In genomic region chr12:76867586-76868280, GRCm38 (mm10) we compare ENCODE assay signal across 9 mouse cellular contexts. TPM values are rescaled to one million over a fixed set of nuclear protein-coding genes. Genes with fewer than 3 reads are reported as not detected.
A peak's percentile ranks its signal among the peaks of the same experiment; 100 is the strongest.
DNase-seq lines count a peak whose midpoint lies in the region; ATAC-seq and TF ChIP-seq lines count a peak whose summit lies in the region.
"Had no signal": no experiment of that assay in that cellular context is flagged by ENCODE, and none has a peak within 500 bp of the region (broad histone marks: within the 10 kb centered on the region; RNA-seq: fewer than 3 reads in every experiment).

No protein-coding gene starts in this region.

- H3K36me3 ChIP-seq in ES-Bruce4 (ENCODE audit: control insufficient read depth, insufficient read depth, low read length, poor library complexity, severe bottlenecking) = no peaks in the 10 kb centered on the region
- no peaks in the 10 kb centered on the region for H3K36me3 ChIP-seq in lung, postnatal 0 days (ENCODE audit: insufficient read depth, low read length)

- no peak overlapping the region for H3K4me2 ChIP-seq in lung, postnatal 0 days (replicated peaks; ENCODE audit: low read depth, low read length)

- TF ChIP-seq EP300 in ES-Bruce4 (IDR thresholded peaks at IDR 0.05; ENCODE audit: insufficient read depth, low read depth, low read length) = no peak
- peak; percentile 41; the same call in 1 of the 2 replicates for TF ChIP-seq EP300 in lung, postnatal 0 days (IDR thresholded peaks at IDR 0.05)

- no peaks in the 10 kb centered on the region for H3K27me3 ChIP-seq in ES-Bruce4 (ENCODE audit: control insufficient read depth, insufficient read depth, low read length, poor library complexity, severe bottlenecking)
- H3K27me3 ChIP-seq in lung, postnatal 0 days (replicated peaks; ENCODE audit: insufficient read depth, low read length) = no peaks in the 10 kb centered on the region

- H3K4me1 ChIP-seq in ES-Bruce4 (ENCODE audit: control insufficient read depth, insufficient read depth, low read length) = no peaks in the 10 kb centered on the region
- H3K4me1 ChIP-seq in lung, postnatal 0 days (ENCODE audit: insufficient read depth, low read depth, low read length) = no peaks in the 10 kb centered on the region

- DNase-seq in adrenal gland, adult 2 months = peak; percentile 54
- no peak for DNase-seq in adrenal gland, adult 18-20 months (ENCODE audit: low spot score in 2 of 2)
- DNase-seq in cerebellum, postnatal 10 days = peak; percentile 29 to 45
- peak; percentile 91 for DNase-seq in lung, postnatal 0 days (ENCODE audit: low spot score)
- no peak for DNase-seq in spleen, postnatal 36 days (ENCODE audit: low spot score in 2 of 2)
- DNase-seq in neural tube, embryonic 10.5 days (ENCODE audit: extremely low spot score, low spot score) = no peak

- H3K9ac ChIP-seq in ES-Bruce4 (ENCODE audit: low read depth, poor library complexity, severe bottlenecking) = no peak overlapping the region
- H3K9ac ChIP-seq in lung, postnatal 0 days (replicated peaks; ENCODE audit: low read depth) = no peak overlapping the region

- no peak for TF ChIP-seq CTCF in ES-Bruce4 (IDR thresholded peaks at IDR 0.05; ENCODE audit: low read depth, low read length)
- TF ChIP-seq CTCF in lung, postnatal 0 days (IDR thresholded peaks at IDR 0.05) = 0 out of 2 replicates have a peak, but pooled peaks have one; percentile 4

- 48% methylated on average over 10 of the region's 10 CpGs for WGBS in lung, postnatal 0 days

- H3K27ac ChIP-seq in ES-Bruce4 (ENCODE audit: insufficient read depth, low read length) = peak overlapping the region; percentile 36; the same call in 1 of the 2 replicates
- peak overlapping the region; percentile 79 for H3K27ac ChIP-seq in lung, postnatal 0 days (ENCODE audit: low read length)

- peak; percentile 94 for ATAC-seq in lung, postnatal 0 days
- ATAC-seq in monocyte, adult 5-6 weeks (replicated peaks; ENCODE audit: insufficient number of reproducible peaks, low FRiP score, low TSS enrichment, poor library complexity, severe bottlenecking) = no peak; the same call in 1 of the 2 replicates

- H3K4me3 ChIP-seq in ES-Bruce4 (ENCODE audit: low read depth, low read length) = no peak overlapping the region
- no peak overlapping the region for H3K4me3 ChIP-seq in lung, postnatal 0 days (ENCODE audit: low read depth, low read length)
- H3K4me3 ChIP-seq: erythroblast, embryonic 14.5 days had no signal

- H3K9me3 ChIP-seq in ES-Bruce4 (replicated peaks; ENCODE audit: control insufficient read depth, insufficient read depth, low read length, poor library complexity, severe bottlenecking) = no peaks in the 10 kb centered on the region
- H3K9me3 ChIP-seq in lung, postnatal 0 days (ENCODE audit: low read length) = no peaks in the 10 kb centered on the region

- TF ChIP-seq POLR2A in ES-Bruce4 (IDR thresholded peaks at IDR 0.05; ENCODE audit: insufficient read depth, low read length) = no peak

RNA-seq across cellular contexts. Expression of gene Rab15, which starts 45.0 kb away (rescaled TPM):
- total RNA-seq in adrenal gland, adult 2 months (2021) = 1 to 10 TPM; 2.1 to 3.7 TPM
- 3.3 and 4.3 TPM in 2 replicates for polyA plus RNA-seq in adrenal gland, adult 2 months (2012; rRNA removed)
- 1 to 10 TPM; 2.3 to 2.5 TPM for total RNA-seq in adrenal gland, adult 18-20 months (2021)
- 34.2 and 40.7 TPM in 2 replicates for polyA plus RNA-seq in ES-Bruce4 (2011; ENCODE audit: insufficient read depth, insufficient read length, low read depth, missing spikeins)
- 20.7 and 22.6 TPM in 2 replicates for polyA plus RNA-seq in lung, postnatal 0 days (2015; fragmentation: Nextera tagmentation; extraction: Ambion mirVana)
- total RNA-seq in monocyte, adult 5-6 weeks (2017) = not detected in 3 replicates
- polyA plus RNA-seq: erythroblast, embryonic 14.5 days had no signal

Comparison
In these comparisons a context has a peak if more than half of its experiments do, and no peak if none do; other contexts are left out.
1. DNase-seq: peak in adrenal gland, adult 2 months (single experiment), cerebellum, postnatal 10 days (2 of 2) and lung, postnatal 0 days (single experiment); none in adrenal gland, adult 18-20 months (0 of 2), spleen, postnatal 36 days (0 of 2) and neural tube, embryonic 10.5 days (single experiment).